Mouse (Mus musculus): Measurements from ENCODE around the gene Inka2.

GRCm38 (mm10) chr3:105705061-105705549 is 706 bp downstream of the Inka2 start:
- TF ChIP-seq POLR2A (IDR thresholded peaks at IDR 0.05; ENCODE audit: borderline replicate concordance, control insufficient read depth, low read depth, low read length) = no peak
- no peak for TF ChIP-seq CTCF (IDR thresholded peaks at IDR 0.05; ENCODE audit: control insufficient read depth, insufficient read depth, low read length)

All from bone marrow, adult 2 months (tissue).